Mouse (Mus musculus) stomach, postnatal 0 days (tissue): ENCODE results near the gene Timm13.

Source experiments
- CTCF ChIP-seq: IDR thresholded peaks from 2 replicates; pipeline ENCODE4 v1.5.1; 2016; ENCODE audit warnings: antibody characterized with exemption, low read depth, mild to moderate bottlenecking, moderate library complexity
- EP300 ChIP-seq: optimal IDR thresholded peaks from 2 replicates; pipeline ENCODE3; 2016; ENCODE audit warnings: antibody characterized with exemption

DNA sequence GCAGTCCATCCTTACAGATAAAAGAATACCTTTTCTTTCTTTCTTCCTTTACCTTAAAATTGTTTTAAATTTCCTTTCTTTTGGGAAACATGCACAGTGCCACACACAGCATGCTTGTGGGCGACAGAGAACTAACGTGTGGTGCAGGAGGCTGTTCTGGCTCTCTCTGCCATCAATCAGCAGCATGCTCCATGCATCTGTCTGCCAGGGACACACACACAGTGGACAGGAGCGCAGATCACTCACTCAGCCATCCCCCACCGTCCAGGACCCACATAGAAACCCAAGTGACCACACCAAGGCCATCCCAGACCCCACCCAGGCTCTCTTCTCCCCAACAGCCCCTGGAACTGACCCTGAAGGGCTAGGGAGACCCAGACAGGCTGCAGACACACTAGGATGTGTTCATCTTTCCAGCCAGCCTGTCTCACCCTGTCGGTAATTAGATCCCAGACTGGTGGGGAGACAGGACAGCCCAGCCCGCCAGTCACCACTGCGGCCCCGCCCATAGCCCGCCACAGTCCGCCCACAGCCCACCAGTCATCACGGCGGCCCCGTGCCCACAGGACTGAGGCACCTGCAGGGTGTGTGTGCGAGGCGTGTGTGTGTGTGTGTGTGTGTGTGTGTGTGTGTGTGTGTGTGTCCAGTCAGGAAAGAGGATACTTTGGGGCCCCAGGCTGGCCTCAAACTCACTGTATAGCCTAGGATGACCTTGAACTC is 38.2 kb upstream of the Timm13 start:
- no peak for TF ChIP-seq CTCF
- no peak for TF ChIP-seq EP300
